Mouse (Mus musculus) CH12.LX (cell line): ENCODE measurements around the gene S100a1.

Experiments used
- CTCF ChIP-seq, 2 experiments: IDR thresholded peaks in 1 of 2; conservative IDR thresholded peaks in 1 of 2; 2 replicates each; pipeline ENCODE4 v1.5.1; 2011 to 2012; ENCODE audit warnings: low read depth in 2 of 2, low read length in 2 of 2, improper control_type of control experiment in 1 of 2, inconsistent platforms in 1 of 2, mild to moderate bottlenecking in 1 of 2, moderate library complexity in 1 of 2
- USF2 ChIP-seq: conservative IDR thresholded peaks from 2 replicates; pipeline ENCODE4 v1.6.1; 2011; ENCODE audit warnings: low read depth, low read length, improper control_type of control experiment

- no peak for TF ChIP-seq USF2
- TF ChIP-seq CTCF (conservative IDR thresholded peaks at IDR 0.05 in 1 of 2, IDR thresholded peaks at IDR 0.05 in 1 of 2; ENCODE audit: low read depth in 2 of 2, low read length in 2 of 2), result peak; percentile 33 to 89; a peak in 3 of 4 replicates
These were observed 47.9 kb downstream of the S100a1 start for GRCm38 (mm10) chr3:90466311-90466766.
